ENCODE assay signal across 12 mouse cellular contexts in the genomic region with DNA sequence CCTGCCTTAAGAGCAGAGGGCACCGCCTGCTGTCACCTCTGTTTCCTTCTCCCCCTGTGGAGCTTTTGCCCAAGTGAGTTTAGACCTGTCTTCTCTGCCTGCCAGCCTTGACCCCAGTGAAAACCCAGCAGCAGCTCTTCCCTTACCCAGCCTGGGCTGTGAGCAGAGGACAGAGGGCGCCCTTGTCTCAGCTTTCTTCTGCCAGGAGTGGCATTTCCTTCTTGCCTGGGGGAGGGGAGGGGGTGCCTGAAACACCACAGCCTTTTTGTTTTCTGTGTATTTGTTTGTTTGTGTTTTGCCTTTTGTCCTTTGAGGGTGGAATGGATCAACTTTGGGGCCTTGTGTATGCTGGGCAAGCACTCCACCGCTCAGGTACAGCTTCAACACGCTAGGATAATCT. TPM values are rescaled to one million over a fixed set of nuclear protein-coding genes. Genes with fewer than 3 reads are reported as not detected.
DNase-seq lines count a peak whose midpoint lies in the region; ATAC-seq and TF ChIP-seq lines count a peak whose summit lies in the region.
"Had no signal": no experiment of that assay in that cellular context is flagged by ENCODE, and none has a peak within 500 bp of the region (broad histone marks: within the 10 kb centered on the region; RNA-seq: fewer than 3 reads in every experiment).

No protein-coding gene starts in this region.

- H3K27me3 ChIP-seq in cerebellum, adult 2 months (ENCODE audit: control insufficient read depth, insufficient read depth, low read length) = no peaks in the 10 kb centered on the region
- H3K27me3 ChIP-seq in liver, embryonic 11.5 days (replicated peaks; ENCODE audit: control insufficient read depth, insufficient read depth, low read length) = no peaks in the 10 kb centered on the region
- no peaks in the 10 kb centered on the region for H3K27me3 ChIP-seq in embryonic facial prominence, embryonic 10.5 days (replicated peaks; ENCODE audit: low read depth, poor library complexity, severe bottlenecking)
- no peaks in the 10 kb centered on the region for H3K27me3 ChIP-seq in small intestine, adult 2 months (ENCODE audit: control insufficient read depth, insufficient read depth, low read length)
- H3K27me3 ChIP-seq: neural tube, embryonic 12.5 days had no signal

- H3K27ac ChIP-seq in cerebellum, adult 2 months (ENCODE audit: insufficient read depth, low read length) = no peak overlapping the region
- peak overlapping the region; percentile 9; the same call in 1 of the 2 replicates for H3K27ac ChIP-seq in liver, embryonic 11.5 days (ENCODE audit: low read depth, low read length)
- H3K27ac ChIP-seq in embryonic facial prominence, embryonic 10.5 days (replicated peaks) = peak overlapping the region; percentile 44; the same call in 1 of the 2 replicates
- no peak overlapping the region for H3K27ac ChIP-seq in small intestine, adult 2 months (ENCODE audit: insufficient read depth, low read depth, low read length)
- H3K27ac ChIP-seq: macrophage; neural tube, embryonic 12.5 days had no signal

- peaks cover 14% of the 10 kb centered on the region; the same call in 1 of the 2 replicates for H3K36me3 ChIP-seq in liver, embryonic 11.5 days (ENCODE audit: control insufficient read depth, insufficient read depth, low read length)
- H3K36me3 ChIP-seq in embryonic facial prominence, embryonic 10.5 days (replicated peaks) = peaks cover 71% of the 10 kb centered on the region
- peaks cover 37% of the 10 kb centered on the region for H3K36me3 ChIP-seq in small intestine, adult 2 months (ENCODE audit: control insufficient read depth, insufficient read depth, low read length)

- ATAC-seq in liver, embryonic 11.5 days (replicated peaks; ENCODE audit: low FRiP score) = no peak

- TF ChIP-seq POLR2A in cerebellum, adult 2 months (IDR thresholded peaks at IDR 0.05; ENCODE audit: borderline replicate concordance, insufficient read depth, low read length) = no peak
- no peak for TF ChIP-seq POLR2A in small intestine, adult 2 months (IDR thresholded peaks at IDR 0.05; ENCODE audit: low read depth, low read length)

- DNase-seq in cerebellum, postnatal 14 days = peak; percentile 12 to 24
- DNase-seq in cerebellum, adult 2 months = no peak
- DNase-seq in liver, embryonic 11.5 days (ENCODE audit: low spot score) = no peak
- no peak for DNase-seq in liver
- no peak for DNase-seq in embryonic facial prominence, embryonic 10.5 days (ENCODE audit: low spot score)
- no peak for DNase-seq in T-cell, adult 2 months (ENCODE audit: low spot score)
- no peak for DNase-seq in right cerebral cortex, adult 2 months (ENCODE audit: low spot score in 2 of 2)
- DNase-seq: embryo, embryonic 11 days; layer of hippocampus, adult 9-11 months had no signal

- TF ChIP-seq CTCF in cerebellum, adult 2 months (IDR thresholded peaks at IDR 0.05; ENCODE audit: borderline replicate concordance, insufficient read depth, low read depth, low read length) = no peak
- peak; percentile 27; the same call in 1 of the 2 replicates for TF ChIP-seq CTCF in small intestine, adult 2 months (IDR thresholded peaks at IDR 0.05; ENCODE audit: extremely low read depth, insufficient read length, insufficient replicate concordance, low read depth, low read length)

- WGBS in cerebellum, adult 2 months = 89% methylated on average over 4 of the region's 4 CpGs
- WGBS in liver, embryonic 11.5 days = 71% methylated on average over 4 of the region's 4 CpGs
- 60% methylated on average over 4 of the region's 4 CpGs for WGBS in embryonic facial prominence, embryonic 10.5 days
- 90% methylated on average over 4 of the region's 4 CpGs for WGBS in small intestine, adult 2 months

- H3K4me2 ChIP-seq in liver, embryonic 11.5 days = no peak overlapping the region
- H3K4me2 ChIP-seq: neural tube, embryonic 12.5 days had no signal

- no peak overlapping the region for H3K4me3 ChIP-seq in cerebellum, adult 2 months (replicated peaks; ENCODE audit: insufficient read depth, low read depth, low read length)
- no peak overlapping the region for H3K4me3 ChIP-seq in liver, embryonic 11.5 days (ENCODE audit: low read depth, low read length)
- no peak overlapping the region for H3K4me3 ChIP-seq in embryonic facial prominence, embryonic 10.5 days
- no peak overlapping the region for H3K4me3 ChIP-seq in small intestine, adult 2 months (ENCODE audit: low read depth, low read length)
- H3K4me3 ChIP-seq: neural tube, embryonic 12.5 days had no signal

- no peaks in the 10 kb centered on the region for H3K9me3 ChIP-seq in liver, embryonic 11.5 days (ENCODE audit: control insufficient read depth, low read length)
- no peaks in the 10 kb centered on the region for H3K9me3 ChIP-seq in embryonic facial prominence, embryonic 10.5 days
- H3K9me3 ChIP-seq: neural tube, embryonic 12.5 days had no signal

- no peak overlapping the region for H3K9ac ChIP-seq in liver, embryonic 11.5 days (ENCODE audit: low read depth, low read length)
- H3K9ac ChIP-seq: neural tube, embryonic 12.5 days had no signal

- H3K4me1 ChIP-seq in cerebellum, adult 2 months (ENCODE audit: control insufficient read depth, insufficient read depth, low read length) = no peaks in the 10 kb centered on the region
- H3K4me1 ChIP-seq in liver, embryonic 11.5 days (replicated peaks; ENCODE audit: control insufficient read depth, insufficient read depth, low read length) = peaks cover 4% of the 10 kb centered on the region
- peaks cover 10% of the 10 kb centered on the region; the same call in 1 of the 2 replicates for H3K4me1 ChIP-seq in embryonic facial prominence, embryonic 10.5 days
- H3K4me1 ChIP-seq in small intestine, adult 2 months (ENCODE audit: control insufficient read depth, insufficient read depth, insufficient read length, low read length) = peaks cover 5% of the 10 kb centered on the region; the same call in 1 of the 2 replicates
- H3K4me1 ChIP-seq: neural tube, embryonic 12.5 days had no signal

RNA-seq across cellular contexts. Expression of gene Swap70, which starts 50.9 kb away (rescaled TPM):
- 5.2 and 5.4 TPM in 2 replicates for polyA plus RNA-seq in cerebellum, adult 2 months (2012; rRNA removed)
- polyA plus RNA-seq in liver, embryonic 11.5 days (2014; fragmentation: Nextera tagmentation; extraction: Ambion mirVana) = 19.6 and 25.3 TPM in 2 replicates
- 30.7 and 32.4 TPM in 2 replicates for polyA plus RNA-seq in embryonic facial prominence, embryonic 10.5 days (2016; fragmentation: Nextera tagmentation; extraction: Ambion mirVana)
- 4.3 and 9.7 TPM in 2 replicates for polyA plus RNA-seq in small intestine, adult 2 months (2012; rRNA removed)

Comparison
In these comparisons a context has a peak if more than half of its experiments do, and no peak if none do; other contexts are left out.
1. DNase-seq: peak in cerebellum, postnatal 14 days (2 of 2); none in cerebellum, adult 2 months (0 of 2), liver, embryonic 11.5 days (single experiment), liver (single experiment), embryonic facial prominence, embryonic 10.5 days (single experiment), T-cell, adult 2 months (single experiment) and right cerebral cortex, adult 2 months (0 of 2).
2. H3K27ac ChIP-seq: peak in liver, embryonic 11.5 days (single experiment) and embryonic facial prominence, embryonic 10.5 days (single experiment); none in cerebellum, adult 2 months (single experiment) and small intestine, adult 2 months (single experiment).